Mouse (Mus musculus): ENCODE measurements around the gene Nav1.

- no peak for TF ChIP-seq CTCF (IDR thresholded peaks at IDR 0.05; ENCODE audit: insufficient read depth, low read depth, low read length)
- no peak for TF ChIP-seq POLR2A (IDR thresholded peaks at IDR 0.05; ENCODE audit: insufficient read depth, low read depth, low read length)
Measured at GRCm38 (mm10) chr1:135427390-135427789, 179.7 kb downstream of the Nav1 start.
